Mouse (Mus musculus) megakaryocyte, adult 5-6 weeks (primary cell): ENCODE data around the gene Fam53a. TPM values are rescaled to one million over a fixed set of nuclear protein-coding genes. Genes with fewer than 3 reads are reported as not detected.

ENCODE experiments used
- ATAC-seq: 2 replicates; pipeline ENCODE4 v1.8.0; 2016; ENCODE audit warnings: mild to moderate bottlenecking, inconsistent platforms; ENCODE audit not compliant: poor library complexity, severe bottlenecking
- total RNA-seq, 2 experiments: library from RNA; stranded (forward) in 1 of 2; stranded (reverse) in 1 of 2; fragments of 153-499, 151-499 nt in 1 of 2; fragments of 221-1000, 200-1000 nt in 1 of 2; gene quantifications; 2 replicates each; pipeline versions ENCODE4 v1.2.3 to v1.2.4; 2015 to 2017

Fam53a gene
- total RNA-seq (2015) (14.0 and 14.4 TPM in 2 replicates), total RNA-seq (2017) (8.2 and 9.4 TPM in 2 replicates)

DNA sequence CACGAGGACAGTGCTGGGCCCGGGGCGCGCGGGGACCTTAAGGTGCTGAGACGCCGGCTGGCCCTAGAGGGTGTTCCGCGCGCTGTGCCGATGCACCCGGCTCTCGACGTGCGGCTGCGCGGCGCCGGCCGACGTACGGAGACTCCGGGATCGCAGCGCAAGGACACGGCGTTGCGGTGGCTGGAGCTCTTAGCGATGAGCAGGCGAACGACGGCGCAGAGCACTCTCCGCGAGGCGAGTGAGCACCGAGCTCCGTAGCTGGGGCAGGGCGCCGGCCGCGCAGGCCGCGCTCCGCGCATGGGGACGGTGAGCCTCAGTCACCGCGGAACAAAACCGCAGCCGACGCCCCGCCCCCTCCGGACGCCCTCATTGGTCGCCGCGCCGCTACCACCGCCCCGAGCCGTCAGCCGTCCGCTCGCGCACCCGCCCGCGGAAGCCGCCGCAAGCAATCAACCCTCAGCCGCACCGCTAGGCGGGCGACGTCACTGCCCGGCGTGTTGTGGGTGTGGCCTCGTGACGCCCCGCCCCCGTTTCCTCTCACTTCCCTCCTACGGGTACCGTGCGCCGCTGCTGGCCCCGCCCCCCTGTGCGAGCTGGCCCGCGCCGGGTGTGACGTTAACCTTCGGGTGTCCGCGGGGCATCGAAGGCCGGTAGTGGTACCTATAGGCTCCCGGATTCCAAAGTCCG is at the start of gene Fam53a, which contains the start of gene Gm9903:
Gene Fam53a (minus strand): TSS at position 335 of the 687 bp plus-strand sequence.
Gene Gm9903 (plus strand): TSS at position 625 of the 687 bp plus-strand sequence.
- peak; percentile 95 for ATAC-seq

DNA sequence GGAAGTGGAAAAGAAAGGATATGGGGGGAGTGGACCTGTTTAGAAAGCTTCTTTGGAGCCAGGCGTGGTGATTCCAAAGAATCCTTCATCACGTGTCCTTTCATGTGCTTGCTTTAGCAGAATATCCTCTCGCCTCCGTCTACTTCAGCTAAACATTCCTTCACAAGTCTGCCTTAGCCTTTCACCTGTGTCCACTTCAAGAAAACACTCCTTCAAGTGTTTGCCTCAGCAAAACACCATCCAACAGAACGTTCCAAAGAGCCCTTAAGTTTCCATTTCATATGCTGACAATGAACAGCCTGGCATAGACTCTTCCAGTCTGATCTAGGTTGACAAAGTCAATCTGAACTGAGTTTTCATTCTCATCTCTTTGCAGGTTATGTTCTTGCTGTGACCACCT is 48.8 kb upstream of the Fam53a start:
- no peak for ATAC-seq

DNA sequence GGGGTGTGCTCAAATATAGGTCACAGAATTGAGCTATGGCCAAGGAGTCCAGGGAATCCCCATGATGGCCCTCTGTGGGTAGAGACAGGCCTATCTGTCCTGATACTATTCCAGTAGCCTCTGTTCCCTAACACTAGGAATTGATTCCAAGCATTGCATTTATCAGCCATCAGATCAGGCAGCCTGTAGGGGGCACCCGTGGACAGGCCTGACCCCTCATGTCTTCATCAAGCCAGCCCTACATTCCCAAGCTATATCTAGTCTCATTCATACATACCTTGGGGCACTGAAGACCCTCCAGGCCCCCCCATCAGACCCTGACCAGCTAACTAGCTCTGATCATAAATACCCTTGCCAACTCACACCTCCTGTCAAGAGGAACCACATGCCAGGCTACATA is 46.5 kb upstream of the Fam53a start:
- no peak for ATAC-seq

DNA sequence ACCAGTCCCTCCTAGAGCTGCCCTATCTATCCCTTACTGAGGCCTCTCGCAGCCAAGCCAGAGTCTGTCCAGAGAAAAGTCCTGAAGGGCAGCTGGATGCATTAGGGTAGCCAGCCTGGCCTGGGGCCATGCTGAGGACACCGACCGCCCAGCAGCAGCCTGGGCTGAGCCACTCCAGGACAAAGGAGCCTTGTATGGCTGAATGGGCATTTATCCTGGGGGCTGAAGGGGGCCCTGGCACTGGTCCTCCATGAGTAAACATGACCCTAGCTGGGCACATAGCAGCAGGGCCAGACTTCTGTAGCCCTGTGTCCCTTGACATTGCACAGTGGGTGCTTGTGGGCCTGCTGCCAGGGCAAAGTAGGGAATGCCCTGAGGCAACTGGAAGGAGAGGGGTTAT is 45.0 kb upstream of the Fam53a start:
- ATAC-seq = no peak

DNA sequence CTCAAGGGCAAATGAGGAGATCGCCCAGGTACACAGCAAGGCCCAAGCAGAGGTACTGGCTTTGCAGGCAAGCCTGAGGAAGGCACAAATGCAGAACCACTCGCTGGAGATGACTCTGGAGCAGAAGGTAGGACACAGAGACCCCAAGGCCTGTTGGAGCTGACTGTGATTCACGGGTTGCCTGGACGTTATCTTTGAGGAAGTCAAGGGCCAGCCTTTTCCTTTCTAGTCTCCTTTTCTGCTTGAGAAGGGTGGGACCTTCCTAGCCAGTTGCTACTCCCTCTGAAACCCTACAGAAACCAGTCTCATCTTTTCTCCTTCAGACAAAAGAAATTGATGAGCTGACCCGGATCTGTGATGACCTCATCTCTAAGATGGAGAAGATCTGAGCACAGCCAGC is 42.2 kb upstream of the Fam53a start:
- no peak for ATAC-seq

DNA sequence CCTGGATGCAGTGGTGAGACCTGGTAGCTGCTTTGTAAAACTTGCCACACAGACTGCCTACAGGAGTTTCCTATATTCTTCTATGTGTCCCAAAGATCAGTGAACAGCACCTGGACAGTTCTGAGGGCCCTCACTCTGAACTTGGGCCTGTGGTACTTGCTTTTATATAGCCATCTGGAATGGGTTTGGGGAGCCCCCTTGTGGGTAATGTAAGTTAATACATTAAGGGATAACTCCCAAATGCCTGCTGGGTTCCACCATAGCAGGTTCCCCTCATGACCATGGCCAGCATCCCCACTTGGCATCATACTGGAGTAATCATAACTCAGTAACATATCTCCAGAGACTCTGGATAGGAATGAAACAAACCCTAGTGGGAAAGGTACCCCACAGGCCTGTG is 38.8 kb upstream of the Fam53a start:
- peak; percentile 47; the same call in 1 of the 2 replicates for ATAC-seq

DNA sequence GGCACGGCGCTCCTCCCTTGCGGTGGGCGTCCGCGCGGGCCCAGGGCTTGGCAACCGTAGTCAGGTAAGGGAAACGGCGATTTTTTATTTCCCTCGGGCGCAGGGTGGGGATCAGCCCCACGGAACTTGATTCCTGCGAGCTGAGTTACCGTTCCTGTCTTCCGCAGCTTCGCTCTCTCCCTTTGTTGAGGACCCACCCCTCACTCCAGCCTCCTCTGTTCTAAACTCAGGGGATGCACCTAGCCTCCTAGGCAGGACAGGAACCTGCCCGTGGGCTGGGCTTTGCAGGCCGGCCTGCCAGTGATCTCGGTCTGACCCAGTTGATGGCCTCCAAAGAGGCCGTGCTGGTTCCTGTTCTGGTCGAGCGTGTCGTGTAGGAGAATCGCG is 29.2 kb upstream of the Fam53a start:
- peak; percentile 3 for ATAC-seq

DNA sequence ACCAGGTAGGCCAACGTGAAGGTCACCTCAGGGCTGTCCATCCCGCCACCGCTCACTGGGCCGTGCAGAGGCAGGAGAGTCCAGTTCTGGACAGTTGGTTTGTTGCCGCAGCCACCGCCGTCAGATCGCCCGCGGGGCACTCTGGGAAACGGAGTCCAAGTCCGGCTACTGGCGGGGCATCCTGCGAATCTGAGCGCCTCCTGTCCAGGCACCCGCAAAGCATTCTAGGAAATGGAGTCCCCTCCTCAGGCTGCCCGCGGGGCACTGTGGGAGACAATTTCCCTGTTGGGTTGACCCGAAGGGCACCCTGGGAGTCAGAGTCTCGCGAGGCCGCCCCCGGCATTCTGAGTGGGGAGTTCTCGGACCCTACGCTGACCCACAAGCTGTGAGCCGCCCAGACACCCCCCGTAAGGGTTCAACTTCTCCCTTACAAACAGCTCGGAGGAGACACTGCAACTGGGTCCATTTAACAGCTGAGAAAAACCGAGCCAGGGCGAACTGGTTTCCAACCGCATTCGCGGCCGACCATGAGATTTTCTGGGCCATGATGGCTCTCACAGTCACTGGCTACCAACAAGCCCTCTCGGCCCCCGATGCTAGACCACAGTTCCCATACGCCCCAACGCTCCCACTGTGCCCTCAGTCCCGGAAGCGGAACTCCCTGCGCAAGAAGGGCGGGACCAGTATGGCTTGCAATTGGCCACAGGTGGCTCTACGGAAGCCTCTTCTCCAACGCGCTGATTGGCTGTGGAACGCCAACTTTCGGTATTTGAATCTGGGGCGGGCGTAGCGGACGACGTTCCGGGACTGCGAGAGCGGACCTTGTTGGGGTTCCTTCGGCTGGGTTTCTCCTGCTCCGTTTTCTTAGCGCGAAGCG is 28.6 kb upstream of the Fam53a start, which contains the start of the genes Tacc3 and Tmem129:
Gene Tacc3 (plus strand): TSS at position 342 of the 877 bp plus-strand sequence.
Gene Tmem129 (minus strand): TSS at position 630 of the 877 bp plus-strand sequence.
- peak; percentile 85 for ATAC-seq

DNA sequence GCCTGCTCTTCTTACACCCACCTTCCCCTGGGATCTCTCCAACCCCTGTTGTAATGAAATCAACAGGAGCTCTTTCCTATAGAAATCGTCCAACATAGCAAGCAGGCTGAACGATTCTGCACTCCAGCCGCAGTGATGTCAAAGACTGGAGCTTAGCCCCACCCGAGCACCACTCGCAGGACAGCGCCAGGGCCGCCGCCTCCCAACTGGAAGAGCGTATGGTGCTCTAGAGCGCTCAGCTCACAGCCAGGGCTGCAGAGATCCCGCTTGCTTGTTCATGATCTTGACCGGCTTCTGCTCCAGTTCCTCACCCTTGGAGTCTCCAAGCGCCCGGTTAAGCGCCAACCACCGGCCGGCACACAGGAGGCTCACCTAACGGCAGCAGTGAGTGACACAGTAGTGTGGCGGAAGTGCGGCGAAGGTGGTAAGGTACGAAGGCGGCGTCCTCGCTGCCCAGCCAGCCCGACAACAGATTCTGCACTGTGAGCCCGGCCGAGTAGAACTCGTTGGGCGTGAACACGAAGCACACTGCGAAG is 27.9 kb upstream of the Fam53a start:
- ATAC-seq = peak; percentile 48

DNA sequence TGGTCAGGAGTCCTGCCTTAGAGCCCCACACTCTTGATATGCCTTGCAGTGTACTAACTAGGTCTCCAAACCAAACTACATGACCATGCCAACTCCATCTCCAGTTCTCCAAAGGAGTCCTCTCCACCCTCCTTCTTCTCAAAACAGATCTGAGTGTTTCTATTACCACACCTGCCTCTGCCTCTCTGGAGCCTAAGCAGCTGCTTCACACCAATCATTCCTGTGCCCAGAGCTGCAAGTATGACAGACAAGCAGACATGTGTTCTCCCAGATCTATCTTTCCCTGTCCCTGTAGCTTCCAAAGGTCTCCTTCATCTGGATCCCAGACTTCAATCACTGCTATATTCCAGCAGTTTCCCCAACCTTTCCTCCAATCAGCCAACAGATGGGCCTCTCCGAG is 27.3 kb upstream of the Fam53a start:
- no peak for ATAC-seq

DNA sequence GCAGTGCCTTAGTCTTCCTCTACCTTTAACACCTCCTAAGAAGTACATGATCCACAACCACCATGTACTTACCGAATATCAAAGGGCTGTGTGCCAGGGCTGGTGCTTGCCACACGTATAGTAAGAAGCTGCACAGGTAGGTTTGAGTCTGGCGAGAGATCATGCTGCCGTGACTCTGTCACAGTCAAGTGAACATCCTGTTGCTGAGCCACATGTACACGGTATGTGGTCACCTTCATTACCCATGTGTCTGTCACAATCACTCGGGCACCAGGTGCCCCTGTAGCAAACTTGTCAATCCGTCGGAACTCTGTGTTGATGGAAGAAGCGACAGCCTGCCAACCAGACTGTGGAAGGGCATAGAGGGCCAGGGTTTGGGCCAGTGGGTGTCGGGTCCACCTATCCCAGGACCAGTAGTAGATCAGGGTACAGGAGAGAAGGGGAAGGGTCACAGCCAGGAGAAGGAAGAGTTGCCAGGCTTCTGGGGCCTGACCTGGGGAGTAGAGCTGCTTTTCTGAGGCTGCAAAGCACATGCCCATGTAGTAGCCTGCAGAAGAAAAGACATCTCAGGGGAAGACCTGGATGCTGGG is 25.9 kb upstream of the Fam53a start:
- no peak for ATAC-seq

DNA sequence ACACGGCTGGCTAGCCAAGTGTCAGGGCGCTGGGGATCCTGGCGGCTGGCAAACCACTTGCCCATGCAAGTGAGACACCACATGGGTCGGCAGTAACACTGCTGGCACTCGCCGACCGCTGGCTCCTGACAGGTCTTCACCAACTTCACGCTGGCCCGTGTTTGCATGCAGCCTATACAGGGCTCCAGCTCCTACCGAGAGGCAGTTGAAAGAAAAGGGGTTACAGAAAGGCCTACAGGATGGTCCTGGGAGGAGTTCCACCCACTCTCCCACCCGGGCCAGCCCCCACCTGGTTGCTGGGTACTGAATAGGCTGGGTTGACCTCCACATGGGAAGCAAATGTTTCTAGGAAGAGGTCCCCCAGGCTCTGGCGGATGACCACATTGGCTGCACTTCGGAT is 25.0 kb upstream of the Fam53a start:
- ATAC-seq = no peak

DNA sequence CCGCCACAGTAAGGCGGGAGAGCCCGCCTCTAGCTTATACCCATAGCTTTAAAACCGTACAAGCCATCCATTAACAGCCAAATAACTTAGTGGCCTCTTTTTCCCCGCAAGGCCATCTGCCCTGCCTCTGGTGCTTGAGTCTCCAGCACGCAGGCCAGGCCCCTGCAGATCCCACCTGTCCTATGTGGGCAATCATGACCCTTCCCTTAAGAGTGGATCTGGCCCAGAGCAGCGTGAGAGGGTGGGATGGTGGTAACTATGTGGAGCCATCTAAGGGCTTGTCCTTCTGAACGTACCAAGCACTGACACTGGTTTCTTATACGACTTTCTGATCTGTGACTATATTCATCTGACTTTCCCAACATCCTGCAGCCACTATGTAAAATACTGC is 23.3 kb upstream of the Fam53a start:
- no peak for ATAC-seq

DNA sequence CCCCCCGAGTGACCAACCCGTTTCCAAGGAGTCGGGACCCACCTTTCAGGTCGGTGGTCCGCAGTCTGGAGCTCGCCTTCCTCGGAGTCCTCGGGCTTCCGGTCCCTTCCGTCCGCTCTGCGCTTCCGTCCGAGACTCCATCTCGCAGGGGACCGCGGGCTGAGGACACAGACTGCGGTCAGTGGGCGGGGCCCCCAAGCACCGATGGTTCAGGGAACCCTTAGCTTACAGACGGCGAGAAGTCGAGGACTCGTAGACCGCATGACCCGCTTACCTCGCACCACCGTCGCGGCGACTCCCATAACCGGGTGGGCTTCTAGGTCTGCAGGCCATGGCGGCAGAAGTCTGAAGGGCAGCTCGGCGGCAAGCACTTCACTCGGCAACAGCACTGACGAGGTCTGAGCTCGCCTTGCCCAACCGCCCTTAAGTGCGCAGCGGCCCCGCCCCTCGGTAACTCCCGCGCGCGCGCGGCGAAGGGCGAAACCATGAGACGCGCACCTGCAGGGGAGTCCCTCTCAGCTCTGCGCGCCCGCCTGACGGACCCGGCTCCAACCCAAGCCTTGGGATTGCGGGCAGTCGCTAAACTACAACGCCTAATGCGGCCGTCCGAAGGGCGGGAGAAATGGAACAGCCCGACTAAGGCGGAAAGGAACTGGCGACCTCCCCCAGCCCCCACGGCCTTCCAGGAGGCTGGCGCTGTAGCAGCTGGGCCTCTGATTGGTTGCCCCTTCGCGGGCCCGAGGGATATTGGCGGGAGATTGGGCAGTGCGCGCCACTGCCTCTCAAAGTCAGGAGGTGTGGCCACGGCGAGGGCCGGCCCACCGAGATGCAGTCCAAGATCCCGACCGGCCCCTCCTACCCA is 22.7 kb upstream of the Fam53a start, which contains the start of gene Slbp:
Gene Slbp (minus strand): TSS at position 654 of the 862 bp plus-strand sequence.
- peak; percentile 87 for ATAC-seq

DNA sequence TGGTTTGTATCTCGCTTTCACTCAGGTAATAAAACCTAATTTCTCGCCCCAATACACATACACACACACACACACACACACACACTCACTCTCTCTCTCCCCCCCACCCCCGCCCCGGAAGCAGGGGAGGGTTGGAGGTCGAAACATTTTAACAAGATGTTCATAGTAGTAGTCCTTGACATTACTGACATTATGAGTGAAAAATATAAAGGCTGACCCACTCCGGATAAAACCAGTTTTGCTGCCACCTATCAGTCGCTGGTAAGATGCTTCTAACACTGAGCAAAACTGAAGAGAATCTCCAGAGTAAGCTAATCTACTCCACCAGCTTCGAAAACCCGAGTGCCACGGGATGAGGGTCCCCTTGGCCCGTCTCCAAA is 22.1 kb upstream of the Fam53a start:
- ATAC-seq = no peak

DNA sequence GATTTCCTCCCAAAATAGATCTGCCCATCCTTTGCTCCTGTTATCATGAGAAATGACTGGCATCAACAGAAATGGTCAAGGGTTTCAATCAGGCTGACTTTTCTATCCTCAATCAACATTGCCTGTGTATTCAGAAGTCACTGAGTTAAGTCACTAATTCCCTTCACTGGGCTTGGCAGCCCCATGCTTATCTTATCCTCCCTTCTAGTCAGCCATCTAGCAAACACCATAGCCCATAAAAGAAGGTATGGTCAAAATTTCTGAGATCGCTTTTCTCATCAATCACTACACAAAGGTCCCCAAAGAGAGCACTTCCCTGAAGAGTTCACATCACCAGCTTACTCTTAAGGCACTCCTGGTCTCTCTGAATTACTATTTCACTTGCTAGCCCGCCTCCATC is 21.6 kb upstream of the Fam53a start:
- no peak for ATAC-seq

DNA sequence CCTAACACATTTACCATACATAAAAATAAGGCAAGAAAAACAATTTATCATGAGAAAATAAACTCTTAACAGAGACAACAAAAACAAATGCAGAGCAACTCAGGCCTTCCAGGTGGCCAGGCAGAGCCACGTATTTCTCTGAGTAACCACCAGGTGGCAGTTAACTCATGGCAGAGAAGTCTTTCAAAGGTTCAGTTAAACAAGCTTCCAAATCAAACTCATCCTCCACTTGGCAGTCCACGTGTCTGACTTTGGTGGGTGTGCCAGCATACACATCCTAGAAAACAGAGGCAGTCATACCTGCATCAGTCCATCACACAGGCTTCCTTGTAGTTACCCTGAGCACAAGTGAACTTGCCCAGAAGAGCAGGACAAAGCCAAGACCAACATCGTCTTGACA is 11.2 kb upstream of the Fam53a start:
- peak; percentile 64 for ATAC-seq

DNA sequence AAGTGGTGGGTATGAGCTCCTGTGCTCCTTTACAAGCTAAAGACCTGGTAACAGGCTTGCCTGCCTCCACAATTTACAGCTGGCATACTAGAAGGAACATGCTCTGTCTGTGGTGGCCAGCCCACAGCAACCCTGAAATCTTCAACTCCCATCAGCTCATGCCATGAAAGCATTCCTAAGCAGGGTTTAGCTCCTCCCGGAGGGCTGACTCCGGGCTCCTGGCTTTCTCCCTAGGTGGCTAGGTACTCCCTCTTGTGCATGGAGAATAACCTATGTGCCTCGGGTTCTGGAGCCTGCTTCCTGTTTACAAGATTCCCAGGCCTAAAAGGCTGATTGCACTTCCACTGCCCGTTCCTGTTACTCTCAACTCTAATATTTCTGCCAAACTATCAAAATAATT is 9.4 kb upstream of the Fam53a start:
- ATAC-seq = no peak

DNA sequence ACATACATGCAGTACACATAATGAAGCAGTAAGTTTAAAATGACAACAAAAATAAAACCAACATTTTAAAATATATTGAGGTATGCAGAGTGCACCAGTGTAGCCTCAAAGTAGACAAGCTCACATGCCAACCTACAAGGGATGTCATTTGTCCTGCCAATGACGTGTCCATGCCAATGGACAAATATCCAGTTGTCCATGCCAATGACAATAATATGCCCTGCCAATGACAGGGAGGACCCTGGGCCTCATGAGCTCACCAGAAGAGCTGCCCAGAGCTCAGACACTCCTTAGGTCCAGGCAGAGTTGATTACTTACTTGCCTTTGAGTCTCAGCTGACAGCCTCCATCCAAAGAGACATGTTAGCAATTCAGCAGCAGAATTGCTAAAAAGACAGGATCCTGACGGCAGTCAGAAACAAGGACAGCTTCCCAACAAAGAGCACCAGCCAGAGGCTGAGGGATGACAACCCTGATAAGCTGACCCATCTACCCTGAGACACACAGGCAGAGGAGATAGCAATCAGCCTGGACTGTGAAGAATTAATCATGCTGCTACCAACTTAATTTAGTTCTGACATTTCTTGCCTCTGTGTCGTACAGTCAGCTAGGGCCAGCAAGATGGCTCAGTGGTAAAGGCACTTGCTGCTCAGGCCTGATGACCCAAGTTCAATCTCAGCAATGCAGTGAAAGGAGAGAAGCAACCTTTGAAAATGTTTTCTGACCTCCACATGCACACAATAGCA is 8.3 kb upstream of the Fam53a start:
- no peak for ATAC-seq

DNA sequence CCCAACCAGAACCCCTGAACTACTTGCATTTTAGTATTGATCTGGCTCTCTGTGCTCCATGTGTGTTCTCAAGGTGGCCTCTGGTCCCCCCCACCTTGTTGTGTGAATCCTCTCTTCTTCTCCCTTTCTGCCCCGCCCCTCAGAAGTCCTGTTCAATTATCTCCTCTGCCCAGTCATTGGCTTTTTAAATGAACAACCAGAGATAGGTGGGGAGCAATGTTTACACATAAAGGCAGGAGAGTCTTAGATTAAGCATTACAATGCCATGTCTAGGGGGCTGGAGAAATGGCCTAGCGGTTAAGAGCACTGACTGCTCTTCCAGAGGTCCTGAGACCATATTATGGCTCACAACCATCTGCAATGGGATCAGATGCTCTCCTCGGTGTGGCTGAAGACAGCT is 5.9 kb upstream of the Fam53a start:
- no peak for ATAC-seq
